ENCODE assay signal across 8 mouse cellular contexts in genomic region chr12:76822002-76822650, GRCm38 (mm10). TPM values are rescaled to one million over a fixed set of nuclear protein-coding genes. Genes with fewer than 3 reads are reported as not detected.
DNase-seq lines count a peak whose midpoint lies in the region; ATAC-seq and TF ChIP-seq lines count a peak whose summit lies in the region.

No protein-coding gene starts in this region.

- H3K9ac ChIP-seq in forebrain, embryonic 16.5 days (replicated peaks; ENCODE audit: low read depth, low read length) = peak overlapping the region; percentile 91
- peak overlapping the region; percentile 69 for H3K9ac ChIP-seq in intestine, embryonic 14.5 days (ENCODE audit: low read length)
- no peak overlapping the region for H3K9ac ChIP-seq in liver, embryonic 14.5 days (replicated peaks)

- no peaks in the 10 kb centered on the region for H3K9me3 ChIP-seq in forebrain, embryonic 16.5 days (ENCODE audit: control insufficient read depth, low read length)
- no peaks in the 10 kb centered on the region for H3K9me3 ChIP-seq in intestine, embryonic 14.5 days (ENCODE audit: control insufficient read depth, low read length)
- no peaks in the 10 kb centered on the region for H3K9me3 ChIP-seq in liver, embryonic 14.5 days (ENCODE audit: control insufficient read depth, low read length)

- H3K27ac ChIP-seq in forebrain, embryonic 16.5 days (ENCODE audit: low read length) = peak overlapping the region; percentile 54
- H3K27ac ChIP-seq in intestine, embryonic 14.5 days (ENCODE audit: low read depth) = no peak overlapping the region
- no peak overlapping the region for H3K27ac ChIP-seq in liver, embryonic 14.5 days

- H3K4me2 ChIP-seq in forebrain, embryonic 16.5 days (ENCODE audit: low read length) = peak overlapping the region; percentile 83
- H3K4me2 ChIP-seq in intestine, embryonic 14.5 days (ENCODE audit: low read length) = peak overlapping the region; percentile 77
- H3K4me2 ChIP-seq in liver, embryonic 14.5 days (ENCODE audit: low read depth) = peak overlapping the region; percentile 65

- TF ChIP-seq EP300 in liver, embryonic 14.5 days (IDR thresholded peaks at IDR 0.05; ENCODE audit: low read depth) = no peak

- no peaks in the 10 kb centered on the region for H3K36me3 ChIP-seq in forebrain, embryonic 16.5 days (ENCODE audit: control insufficient read depth, insufficient read depth)
- no peaks in the 10 kb centered on the region for H3K36me3 ChIP-seq in intestine, embryonic 14.5 days (ENCODE audit: control insufficient read depth, insufficient read depth, low read length)
- no peaks in the 10 kb centered on the region for H3K36me3 ChIP-seq in liver, embryonic 14.5 days (replicated peaks; ENCODE audit: control insufficient read depth, insufficient read depth, low read depth)

- peak; percentile 50 to 71 for DNase-seq in adrenal gland, adult (ENCODE audit: inconsistent age in 2 of 2, low spot score in 1 of 2)
- no peak for DNase-seq in adrenal gland, adult 8-10 months
- peak; percentile 28 to 30 for DNase-seq in B cell, adult 2 months
- DNase-seq in cerebellum, adult 11-12 months = peak; percentile 74
- DNase-seq in intestine, embryonic 14.5 days (ENCODE audit: low spot score) = peak; percentile 79
- DNase-seq in liver, embryonic 14.5 days (ENCODE audit: low read depth in 3 of 3, low spot score in 3 of 3) = no peak
- peak; percentile 49 for DNase-seq in ovary, postnatal 36 days (ENCODE audit: low spot score)

- peak overlapping the region; percentile 79 for H3K4me3 ChIP-seq in forebrain, embryonic 16.5 days (replicated peaks; ENCODE audit: low read length)
- H3K4me3 ChIP-seq in intestine, embryonic 14.5 days (ENCODE audit: low read depth, low read length) = peak overlapping the region; percentile 67
- H3K4me3 ChIP-seq in liver, embryonic 14.5 days (ENCODE audit: insufficient read depth in 1 of 2, low read depth in 2 of 2, low read length in 2 of 2) = peak overlapping the region; percentile 38 to 52

- WGBS in forebrain, embryonic 16.5 days = under 1% methylated on average over 65 of the region's 66 CpGs
- WGBS in intestine, embryonic 14.5 days = under 1% methylated on average over 54 of the region's 66 CpGs
- WGBS in liver, embryonic 14.5 days (ENCODE audit: insufficient replicate concordance) = under 1% methylated on average over 61 of the region's 66 CpGs

- peak; percentile 81 for ATAC-seq in forebrain, embryonic 16.5 days
- ATAC-seq in intestine, embryonic 14.5 days (replicated peaks; ENCODE audit: low FRiP score, low TSS enrichment, low read depth) = peak; percentile 53
- ATAC-seq in liver, embryonic 14.5 days (ENCODE audit: insufficient read depth) = no peak

- TF ChIP-seq CTCF in liver, embryonic 14.5 days (IDR thresholded peaks at IDR 0.05; ENCODE audit: low read depth) = no peak

- no peaks in the 10 kb centered on the region; the same call in 1 of the 2 replicates for H3K27me3 ChIP-seq in forebrain, embryonic 16.5 days (replicated peaks; ENCODE audit: control insufficient read depth, insufficient read depth, low read length)
- peaks cover 4% of the 10 kb centered on the region; the same call in 1 of the 2 replicates for H3K27me3 ChIP-seq in intestine, embryonic 14.5 days (replicated peaks; ENCODE audit: control insufficient read depth, insufficient read depth, low read length)
- H3K27me3 ChIP-seq in liver, embryonic 14.5 days (ENCODE audit: control insufficient read depth, insufficient read depth, low read length) = peaks cover 53% of the 10 kb centered on the region

- peaks cover 16% of the 10 kb centered on the region for H3K4me1 ChIP-seq in forebrain, embryonic 16.5 days (replicated peaks; ENCODE audit: control insufficient read depth, insufficient read depth, low read length)
- H3K4me1 ChIP-seq in intestine, embryonic 14.5 days (replicated peaks; ENCODE audit: control insufficient read depth, insufficient read depth, low read length) = peaks cover 31% of the 10 kb centered on the region
- no peaks in the 10 kb centered on the region for H3K4me1 ChIP-seq in liver, embryonic 14.5 days (replicated peaks; ENCODE audit: control insufficient read depth in 2 of 2, insufficient read depth in 2 of 2, low read length in 1 of 2)

RNA-seq across cellular contexts. Expression of gene Rab15, which starts 0.6 kb away (rescaled TPM):
- 1 to 10 TPM; 4.0 to 6.5 (median 4.6) TPM for total RNA-seq in adrenal gland, adult 8-10 months (2022)
- polyA plus RNA-seq in forebrain, embryonic 16.5 days (2015; fragmentation: Nextera tagmentation; extraction: Ambion mirVana) = 27.7 and 34.4 TPM in 2 replicates
- polyA plus RNA-seq in intestine, embryonic 14.5 days (2014; fragmentation: Nextera tagmentation; extraction: Ambion mirVana) = 22.3 and 23.3 TPM in 2 replicates
- polyA plus RNA-seq in liver, embryonic 14.5 days (2012; rRNA removed) = 0.11 and 0.13 TPM in 2 replicates
- polyA plus RNA-seq in liver, embryonic 14.5 days (2014; fragmentation: Nextera tagmentation; extraction: Ambion mirVana) = 0.05 and 0.15 TPM in 2 replicates

RNA-seq across cellular contexts. Expression of gene Gpx2, which starts 26.8 kb away (rescaled TPM):
- total RNA-seq in adrenal gland, adult 8-10 months (2022) = under 1 TPM in 1 of 4 experiments, not detected in 3; 0.23 TPM
- 0.22 TPM in 1 of 2 replicates, not detected in the other for polyA plus RNA-seq in forebrain, embryonic 16.5 days (2015; fragmentation: Nextera tagmentation; extraction: Ambion mirVana)
- 85.8 and 98.3 TPM in 2 replicates for polyA plus RNA-seq in intestine, embryonic 14.5 days (2014; fragmentation: Nextera tagmentation; extraction: Ambion mirVana)
- polyA plus RNA-seq in liver, embryonic 14.5 days (2012; rRNA removed) = 0.06 and 0.16 TPM in 2 replicates
- not detected in 2 replicates for polyA plus RNA-seq in liver, embryonic 14.5 days (2014; fragmentation: Nextera tagmentation; extraction: Ambion mirVana)

RNA-seq across cellular contexts. Expression of gene Fntb, which starts 56.7 kb away (rescaled TPM):
- 10 to 100 TPM; 14.4 to 18.8 (median 16.8) TPM for total RNA-seq in adrenal gland, adult 8-10 months (2022)
- polyA plus RNA-seq in forebrain, embryonic 16.5 days (2015; fragmentation: Nextera tagmentation; extraction: Ambion mirVana) = 36.6 and 38.0 TPM in 2 replicates
- 39.3 and 44.6 TPM in 2 replicates for polyA plus RNA-seq in intestine, embryonic 14.5 days (2014; fragmentation: Nextera tagmentation; extraction: Ambion mirVana)
- 21.4 and 24.3 TPM in 2 replicates for polyA plus RNA-seq in liver, embryonic 14.5 days (2012; rRNA removed)
- polyA plus RNA-seq in liver, embryonic 14.5 days (2014; fragmentation: Nextera tagmentation; extraction: Ambion mirVana) = 28.8 and 33.7 TPM in 2 replicates

RNA-seq across cellular contexts. Expression of gene Churc1, which starts 56.8 kb away (rescaled TPM):
- 10 to 100 TPM; 81.3 to 93.7 (median 92.7) TPM for total RNA-seq in adrenal gland, adult 8-10 months (2022)
- 108 and 129 TPM in 2 replicates for polyA plus RNA-seq in forebrain, embryonic 16.5 days (2015; fragmentation: Nextera tagmentation; extraction: Ambion mirVana)
- polyA plus RNA-seq in intestine, embryonic 14.5 days (2014; fragmentation: Nextera tagmentation; extraction: Ambion mirVana) = 143 and 146 TPM in 2 replicates
- polyA plus RNA-seq in liver, embryonic 14.5 days (2012; rRNA removed) = 38.2 and 40.2 TPM in 2 replicates
- polyA plus RNA-seq in liver, embryonic 14.5 days (2014; fragmentation: Nextera tagmentation; extraction: Ambion mirVana) = 68.8 and 76.3 TPM in 2 replicates

Comparison
In these comparisons a context has a peak if more than half of its experiments do, and no peak if none do; other contexts are left out.
1. DNase-seq: peak in adrenal gland, adult (2 of 2), B cell, adult 2 months (2 of 2), cerebellum, adult 11-12 months (single experiment), intestine, embryonic 14.5 days (single experiment) and ovary, postnatal 36 days (single experiment); none in adrenal gland, adult 8-10 months (single experiment) and liver, embryonic 14.5 days (0 of 3).
2. RNA of gene Rab15, which starts 0.6 kb away (polyA plus RNA-seq): 27.7 to 34.4 TPM in forebrain, embryonic 16.5 days and 22.3 to 23.3 TPM in intestine, embryonic 14.5 days; 0.05 to 0.15 TPM in liver, embryonic 14.5 days; every median in the first group is over 10 times any median in the second.
3. RNA of gene Gpx2, which starts 26.8 kb away (polyA plus RNA-seq): 85.8 to 98.3 TPM in intestine, embryonic 14.5 days; 0.22 TPM in forebrain, embryonic 16.5 days and 0.06 to 0.16 TPM in liver, embryonic 14.5 days; every median in the first group is over 10 times any median in the second.
4. Peak in every context shown above with its lines, with median percentiles within 50 percentile points of each other: H3K4me2 ChIP-seq and H3K4me3 ChIP-seq.